Mouse (Mus musculus) stomach, embryonic 15.5 days (tissue): ENCODE measurements around the gene Taf5. TPM values are rescaled to one million over a fixed set of nuclear protein-coding genes. Genes with fewer than 3 reads are reported as not detected.

Experiments
- ATAC-seq: fragments of 200-750 bp; cut with Nextera tagmentation; 2 replicates; pipeline ENCODE4 v1.8.0; 2017; ENCODE audit warnings: low read depth, moderate number of reproducible peaks, moderate TSS enrichment; ENCODE audit not compliant: insufficient read depth, low FRiP score
- H3K27ac ChIP-seq: fragments of 300-500 bp; sonication (generic); 2 replicates; pipeline ENCODE4 v1.5.1; 2015; ENCODE audit warnings: mild to moderate bottlenecking, inconsistent platforms
- H3K27me3 ChIP-seq: fragments of 300-500 bp; sonication (generic); replicated peaks from 2 replicates; pipeline ENCODE4 v1.6.1; 2015; ENCODE audit warnings: inconsistent platforms
- H3K36me3 ChIP-seq: fragments of 300-500 bp; sonication (generic); 2 replicates; pipeline ENCODE4 v1.6.1; 2015; ENCODE audit warnings: inconsistent platforms
- H3K4me1 ChIP-seq: fragments of 300-500 bp; sonication (generic); 2 replicates; pipeline ENCODE4 v1.6.1; 2015; ENCODE audit warnings: inconsistent platforms
- H3K4me2 ChIP-seq: fragments of 300-500 bp; sonication (generic); 2 replicates; pipeline ENCODE4 v1.6.1; 2015; ENCODE audit warnings: mild to moderate bottlenecking, inconsistent platforms
- H3K4me3 ChIP-seq: fragments of 300-500 bp; sonication (generic); replicated peaks from 2 replicates; pipeline ENCODE4 v1.5.1; 2015; ENCODE audit warnings: inconsistent platforms
- H3K9ac ChIP-seq: fragments of 300-500 bp; sonication (generic); 2 replicates; pipeline ENCODE4 v1.6.1; 2015; ENCODE audit warnings: inconsistent platforms
- H3K9me3 ChIP-seq: fragments of 300-500 bp; sonication (generic); 2 replicates; pipeline ENCODE4 v1.6.1; 2016; ENCODE audit warnings: inconsistent platforms
- WGBS: fragments of 180-500 bp; shearing (Covaris S2); methylation state at CpG from one replicate; pipeline ENCODE4 v1.1.7; 2015; 5-methylcytosine and 5-hydroxymethylcytosine counted together
- polyA plus RNA-seq: library from polyadenylated mRNA; unstranded; fragments of >200 nt; fragmentation: Nextera tagmentation; extraction: Ambion mirVana; gene quantifications from 2 replicates; pipeline ENCODE4 v1.2.1, GENCODE M21; 2015

Taf5 gene
- polyA plus RNA-seq, 1 experiment from 2014 or later, result 4.5 TPM

DNA sequence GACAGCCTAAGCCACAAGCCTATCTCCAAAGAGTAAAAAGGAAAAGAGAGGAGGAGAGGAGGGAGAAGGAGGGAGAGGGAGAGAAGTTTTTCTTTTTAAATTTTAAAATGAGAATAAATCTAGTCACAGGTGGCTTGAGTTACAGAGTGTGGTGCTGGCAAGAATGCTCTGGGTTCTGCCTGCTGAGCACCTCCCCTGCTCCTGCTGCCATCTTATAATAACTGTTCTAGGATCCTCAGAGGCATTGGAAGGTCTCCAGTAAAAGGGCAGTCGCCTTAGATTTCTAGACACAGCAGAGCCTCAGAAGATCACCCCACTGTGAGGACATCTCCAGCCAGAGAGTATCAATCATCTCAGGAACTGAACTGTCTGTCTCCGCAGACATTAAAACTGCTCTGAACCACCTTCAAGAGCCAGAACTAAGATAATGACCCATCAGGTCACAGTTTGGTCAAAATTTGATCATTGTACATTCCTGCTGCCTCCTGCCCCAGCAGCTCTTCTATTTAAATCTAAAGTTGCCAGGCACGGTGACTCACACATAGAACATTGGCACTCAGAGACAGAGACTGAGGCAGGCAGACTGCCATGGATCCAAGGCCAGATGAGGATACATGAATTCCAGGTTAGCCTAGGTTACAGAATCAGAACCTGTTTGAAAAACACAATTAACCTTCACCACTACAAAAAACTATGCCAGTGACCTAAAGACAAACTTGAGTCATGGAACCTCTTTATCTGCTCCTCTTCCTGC, 26.6 kb upstream of the Taf5 start:
- no peaks in the 10 kb centered on the region for H3K27me3 ChIP-seq
- H3K36me3 ChIP-seq, result peaks cover 5% of the 10 kb centered on the region; the same call in 1 of the 2 replicates
- no peak overlapping the region for H3K9ac ChIP-seq
- no peak overlapping the region for H3K4me2 ChIP-seq
- H3K4me3 ChIP-seq, result no peak overlapping the region
- no peaks in the 10 kb centered on the region for H3K9me3 ChIP-seq
- H3K4me1 ChIP-seq, result no peaks in the 10 kb centered on the region
- H3K27ac ChIP-seq, result no peak overlapping the region
- ATAC-seq, result no peak
- WGBS, result 84% methylated on average over 3 of the region's 3 CpGs

GRCm38 (mm10) chr19:47043608-47044007, 23.9 kb upstream of the Taf5 start:
- 80% methylated on average over 3 of the region's 3 CpGs for WGBS
- Histone ChIP-seq H3K4me3 (no peak overlapping the region), H3K27me3 (no peaks in the 10 kb centered on the region), H3K9ac (no peak overlapping the region), H3K9me3 (no peaks in the 10 kb centered on the region), H3K36me3 (peaks cover 7% of the 10 kb centered on the region), H3K4me2 (no peak overlapping the region), H3K4me1 (no peaks in the 10 kb centered on the region), H3K27ac (no peak overlapping the region)
- ATAC-seq, result no peak

DNA sequence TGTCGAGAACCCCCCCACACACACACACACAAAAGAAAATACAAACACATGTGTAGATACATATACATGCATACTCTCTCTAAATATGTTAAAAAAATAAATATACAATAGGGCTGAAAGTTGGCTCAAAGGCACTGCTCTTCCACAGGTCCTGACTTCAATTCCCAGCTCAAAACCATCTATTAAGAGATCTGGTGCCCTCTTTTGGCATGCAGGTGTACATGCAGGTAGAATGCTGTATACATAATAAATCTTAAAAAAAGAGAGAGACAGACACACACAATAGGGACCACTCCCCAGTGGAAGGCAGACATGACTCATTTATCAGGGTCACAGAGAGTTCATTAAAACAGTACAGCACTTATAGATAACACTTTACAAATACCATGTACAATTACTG, 21.2 kb upstream of the Taf5 start:
- no peak for ATAC-seq
- WGBS, result 96% methylated on average over 1 of the region's 1 CpGs
- Histone ChIP-seq H3K9ac (no peak overlapping the region), H3K4me1 (peaks cover 16% of the 10 kb centered on the region), H3K9me3 (no peaks in the 10 kb centered on the region), H3K27ac (no peak overlapping the region), H3K4me3 (no peak overlapping the region), H3K27me3 (no peaks in the 10 kb centered on the region), H3K36me3 (peaks cover 5% of the 10 kb centered on the region), H3K4me2 (no peak overlapping the region)

- H3K27me3 ChIP-seq, result no peaks in the 10 kb centered on the region
Measured at GRCm38 (mm10) chr19:47047236-47047833, 20.2 kb upstream of the Taf5 start.

DNA sequence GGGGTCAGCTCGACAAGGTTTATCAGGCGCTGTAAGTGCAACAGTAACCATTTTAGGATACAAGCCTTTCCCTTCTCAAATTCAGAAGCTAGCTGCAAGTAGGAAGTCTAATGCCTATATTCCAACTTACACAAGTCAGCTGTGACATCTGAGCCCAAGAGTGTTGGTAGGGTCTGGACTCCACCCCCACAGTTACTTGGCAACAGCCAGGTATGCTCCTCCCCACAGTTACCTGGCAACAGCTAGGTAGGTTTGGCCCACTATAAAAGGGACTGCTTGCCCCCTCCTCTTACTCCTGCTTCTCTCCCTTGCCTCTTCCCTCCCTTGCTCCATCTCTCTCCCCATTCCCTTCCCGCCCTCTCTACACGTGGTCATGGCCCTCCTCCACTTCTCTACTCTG, 18.5 kb upstream of the Taf5 start:
- 57% methylated on average over 4 of the region's 4 CpGs for WGBS
- H3K9ac ChIP-seq, result no peak overlapping the region
- H3K4me3 ChIP-seq, result no peak overlapping the region

More at GRCm38 (mm10) chr19:47047236-47047833, 20.2 kb upstream of the Taf5 start:
- 87% methylated on average over 13 of the region's 13 CpGs for WGBS
- Histone ChIP-seq H3K27ac (no peak overlapping the region), H3K36me3 (peaks cover 5% of the 10 kb centered on the region; the same call in 1 of the 2 replicates), H3K9me3 (no peaks in the 10 kb centered on the region), H3K4me3 (no peak overlapping the region), H3K4me1 (peaks cover 16% of the 10 kb centered on the region), H3K9ac (no peak overlapping the region), H3K4me2 (no peak overlapping the region)
- no peak for ATAC-seq

DNA sequence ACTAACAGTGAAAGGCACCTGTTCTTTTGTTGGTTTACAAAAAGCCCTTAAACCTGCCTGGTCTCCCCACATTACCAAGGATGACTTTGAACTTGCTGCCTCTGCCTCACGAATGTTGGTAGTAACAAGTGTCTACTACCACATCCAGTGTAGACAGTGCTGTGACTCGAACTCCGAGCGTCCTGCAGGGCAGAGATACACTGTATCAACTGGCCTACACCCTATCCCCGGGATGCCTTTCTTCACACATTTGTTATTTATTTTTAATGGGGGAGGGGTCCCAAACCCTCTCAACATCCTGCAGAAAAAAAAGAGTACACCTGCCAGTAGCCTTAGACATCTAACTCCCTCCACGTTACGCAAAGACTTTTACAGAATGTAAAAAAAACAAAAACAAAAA, 17.7 kb upstream of the Taf5 start:
- WGBS, result 6% methylated on average over 7 of the region's 7 CpGs
- ATAC-seq, result no peak
- peak overlapping the region; percentile 90; the same call in 1 of the 2 replicates for H3K27ac ChIP-seq

More for the DNA sequence above, 18.5 kb upstream of the Taf5 start:
- H3K27ac ChIP-seq, result no peak overlapping the region
- peaks cover 16% of the 10 kb centered on the region for H3K4me1 ChIP-seq
- H3K27me3 ChIP-seq, result no peaks in the 10 kb centered on the region
- ATAC-seq, result no peak
- peaks cover 5% of the 10 kb centered on the region; the same call in 1 of the 2 replicates for H3K36me3 ChIP-seq
- H3K9me3 ChIP-seq, result no peaks in the 10 kb centered on the region
- peak overlapping the region; percentile 79; the same call in 1 of the 2 replicates for H3K4me2 ChIP-seq

DNA sequence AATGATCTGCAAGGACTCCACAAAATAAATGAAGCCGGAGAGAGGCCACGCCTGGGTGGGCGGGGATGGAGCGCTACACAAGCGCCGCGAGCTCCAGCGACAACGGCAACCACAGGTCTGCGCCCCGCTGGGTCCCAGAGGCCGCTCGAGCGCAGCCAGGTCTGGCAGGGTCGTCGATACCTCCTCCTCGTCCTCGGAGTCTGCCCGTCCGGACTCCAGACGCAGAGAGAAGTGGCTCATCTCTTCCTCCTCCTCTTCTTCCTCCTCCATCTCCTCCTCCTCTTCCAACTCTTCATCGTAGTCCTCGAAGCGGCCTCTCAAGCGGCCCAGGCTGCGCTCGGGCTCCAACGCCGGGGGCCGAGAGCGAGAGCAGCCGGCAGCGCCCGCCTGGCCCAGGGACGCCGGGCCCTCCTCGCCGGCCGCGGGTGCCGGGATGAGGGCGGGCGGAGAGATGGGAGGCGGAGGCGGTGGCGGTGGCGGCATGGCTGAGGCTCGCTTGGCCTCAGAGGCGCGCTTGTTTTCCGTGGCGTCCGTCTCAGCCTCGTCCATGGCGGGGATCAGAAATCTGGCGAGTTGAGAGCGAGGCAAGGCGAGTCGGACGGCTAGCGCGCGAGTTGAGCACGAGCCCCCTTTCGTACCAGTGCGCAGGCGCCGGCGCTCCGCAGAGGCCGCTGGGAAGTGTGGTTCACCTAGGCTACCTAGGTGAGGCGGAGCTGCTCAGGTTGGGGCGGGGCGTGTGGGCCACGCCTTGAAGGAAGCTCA, 17.1 kb upstream of the Taf5 start, which contains the start of gene Pcgf6:
Gene Pcgf6 (minus strand): TSS at position 636 of the 762 bp plus-strand sequence.
- under 1% methylated on average over 73 of the region's 75 CpGs for WGBS
- ATAC-seq, result peak; percentile 88
- peak within 1 kb of the TSS; percentile 90 for H3K27ac ChIP-seq
- H3K4me1 ChIP-seq, result peaks cover 16% of the 10 kb centered on the region
- peak within 1 kb of the TSS; percentile 69 for H3K9ac ChIP-seq
- no peaks in the 10 kb centered on the region for H3K27me3 ChIP-seq
- H3K4me2 ChIP-seq, result peak within 1 kb of the TSS; percentile 79
- H3K4me3 ChIP-seq, result peak within 1 kb of the TSS; percentile 86
- H3K36me3 ChIP-seq, result peaks cover 5% of the 10 kb centered on the region; the same call in 1 of the 2 replicates
- no peaks in the 10 kb centered on the region for H3K9me3 ChIP-seq

More for the DNA sequence above, 17.7 kb upstream of the Taf5 start:
- H3K27me3 ChIP-seq, result no peaks in the 10 kb centered on the region
- no peaks in the 10 kb centered on the region for H3K9me3 ChIP-seq
- H3K36me3 ChIP-seq, result peaks cover 5% of the 10 kb centered on the region; the same call in 1 of the 2 replicates
- H3K4me1 ChIP-seq, result peaks cover 16% of the 10 kb centered on the region
- H3K4me2 ChIP-seq, result peak overlapping the region; percentile 79
- peak overlapping the region; percentile 69; the same call in 1 of the 2 replicates for H3K9ac ChIP-seq
- H3K4me3 ChIP-seq, result peak overlapping the region; percentile 86

DNA sequence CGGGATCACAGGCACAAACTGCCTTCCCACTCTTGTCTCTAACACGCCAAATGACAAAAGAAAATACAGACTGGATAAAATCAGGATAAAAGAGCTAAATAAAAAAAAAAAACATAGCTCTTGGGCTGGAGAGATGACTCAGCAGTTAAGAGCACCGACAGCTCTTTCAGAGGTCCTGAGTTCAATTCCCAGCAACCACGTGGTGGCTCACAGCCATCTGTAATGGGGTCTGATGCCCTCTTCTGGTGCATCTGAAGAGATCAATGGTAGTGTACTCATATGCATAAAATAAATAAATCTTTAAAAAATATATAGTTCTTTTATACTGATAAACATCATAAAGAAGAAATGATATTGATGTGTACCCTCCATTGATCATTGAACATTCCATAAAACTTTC, 14.6 kb upstream of the Taf5 start:
- Histone ChIP-seq H3K9ac (no peak overlapping the region), H3K4me2 (no peak overlapping the region), H3K27ac (no peak overlapping the region), H3K36me3 (no peaks in the 10 kb centered on the region), H3K27me3 (no peaks in the 10 kb centered on the region), H3K4me3 (no peak overlapping the region), H3K4me1 (peaks cover 16% of the 10 kb centered on the region), H3K9me3 (no peaks in the 10 kb centered on the region)
- ATAC-seq, result no peak
- 82% methylated on average over 4 of the region's 4 CpGs for WGBS

DNA sequence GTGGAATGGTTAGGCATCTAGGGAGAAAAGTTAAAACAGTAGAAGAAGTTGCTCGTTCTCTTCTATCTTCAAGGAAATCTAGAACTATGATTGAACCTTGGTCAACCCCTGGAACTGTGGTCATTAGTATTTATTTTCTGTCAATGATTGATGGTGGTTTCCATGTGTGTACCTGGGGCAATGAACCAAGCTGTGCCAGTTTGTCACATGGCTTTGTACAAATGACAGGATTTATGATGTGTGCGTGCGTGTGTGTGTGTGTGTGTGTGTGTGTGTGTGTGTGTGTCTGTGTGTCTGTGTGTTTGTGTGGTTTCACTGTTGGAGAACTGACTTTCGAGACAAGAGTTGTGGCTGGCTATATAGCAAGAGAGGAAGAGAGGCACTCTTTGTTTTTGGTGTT, 14.1 kb upstream of the Taf5 start:
- no peaks in the 10 kb centered on the region for H3K36me3 ChIP-seq
- H3K4me1 ChIP-seq, result peaks cover 16% of the 10 kb centered on the region
- peak; percentile 40; the same call in 1 of the 2 replicates for ATAC-seq
- H3K27me3 ChIP-seq, result no peaks in the 10 kb centered on the region
- H3K27ac ChIP-seq, result no peak overlapping the region
- no peak overlapping the region for H3K4me3 ChIP-seq
- no peak overlapping the region for H3K4me2 ChIP-seq
- H3K9me3 ChIP-seq, result no peaks in the 10 kb centered on the region
- no peak overlapping the region for H3K9ac ChIP-seq
- WGBS, result 62% methylated on average over 4 of the region's 4 CpGs

DNA sequence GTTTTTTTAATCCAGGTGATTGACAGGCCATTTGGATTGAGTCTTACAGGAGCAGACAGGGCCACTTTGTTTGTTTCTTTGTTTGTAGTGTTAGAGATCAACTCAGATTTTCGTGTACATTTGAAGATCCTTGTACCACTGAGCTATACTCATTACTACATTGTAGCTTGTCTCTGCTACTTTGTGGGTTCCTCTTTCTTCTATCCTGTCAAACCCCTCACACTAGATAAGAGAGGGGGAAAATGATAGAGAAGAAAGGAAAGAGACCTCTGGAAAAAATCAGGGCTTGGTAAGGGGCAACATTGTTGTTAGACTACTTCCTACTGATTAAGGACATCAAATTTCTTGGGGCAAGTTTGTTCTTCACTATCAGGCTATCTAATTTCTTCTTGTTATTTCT, 9.9 kb upstream of the Taf5 start:
- no peak overlapping the region for H3K9ac ChIP-seq
- H3K9me3 ChIP-seq, result no peaks in the 10 kb centered on the region
- H3K4me1 ChIP-seq, result no peaks in the 10 kb centered on the region
- no peak overlapping the region for H3K4me2 ChIP-seq
- 69% methylated on average over 1 of the region's 1 CpGs for WGBS
- no peaks in the 10 kb centered on the region for H3K36me3 ChIP-seq
- no peak for ATAC-seq
- H3K27ac ChIP-seq, result no peak overlapping the region
- H3K27me3 ChIP-seq, result no peaks in the 10 kb centered on the region
- no peak overlapping the region for H3K4me3 ChIP-seq

GRCm38 (mm10) chr19:47065860-47066259, 1.7 kb upstream of the Taf5 start:
- Histone ChIP-seq H3K36me3 (no peaks in the 10 kb centered on the region; the same call in 1 of the 2 replicates), H3K9me3 (no peaks in the 10 kb centered on the region), H3K4me1 (peaks cover 6% of the 10 kb centered on the region; the same call in 1 of the 2 replicates), H3K9ac (no peak overlapping the region), H3K4me3 (no peak overlapping the region), H3K27me3 (no peaks in the 10 kb centered on the region), H3K27ac (no peak overlapping the region), H3K4me2 (no peak overlapping the region)
- WGBS, result 87% methylated on average over 3 of the region's 3 CpGs
- no peak for ATAC-seq
